Mouse (Mus musculus) thymus, postnatal 14 days (tissue): ENCODE results near the gene Heatr5a.

ENCODE experiments used
- DNase-seq: peaks from one replicate; pipeline ENCODE4 v3.0.0; 2021

Gene Heatr5a

GRCm38 (mm10) chr12:51843576-51844520 lies 127.3 kb downstream of the Heatr5a start:
- DNase-seq: no peak

GRCm38 (mm10) chr12:51842081-51842864 lies 128.8 kb downstream of the Heatr5a start:
- DNase-seq: no peak

GRCm38 (mm10) chr12:51839856-51840255 lies 131.3 kb downstream of the Heatr5a start:
- DNase-seq: no peak

- no peak for DNase-seq
Observed at GRCm38 (mm10) chr12:51835219-51835618, 135.9 kb downstream of the Heatr5a start.

- no peak for DNase-seq
Observed at GRCm38 (mm10) chr12:51831931-51832330, 139.2 kb downstream of the Heatr5a start.

GRCm38 (mm10) chr12:51831296-51831695 lies 139.8 kb downstream of the Heatr5a start:
- no peak for DNase-seq

- no peak for DNase-seq
Observed at GRCm38 (mm10) chr12:51830671-51831070, 140.4 kb downstream of the Heatr5a start.

GRCm38 (mm10) chr12:51830077-51830402 lies 141.1 kb downstream of the Heatr5a start:
- no peak for DNase-seq

GRCm38 (mm10) chr12:51829290-51830076 lies 141.6 kb downstream of the Heatr5a start, which contains the start of gene Hectd1:
Gene Hectd1, minus strand, starts transcription at chr12:51829536.
- peak; percentile 90 for DNase-seq

GRCm38 (mm10) chr12:51828716-51829289 lies 142.3 kb downstream of the Heatr5a start:
- DNase-seq: peak; percentile 83

GRCm38 (mm10) chr12:51827958-51828650 lies 143.0 kb downstream of the Heatr5a start:
- no peak for DNase-seq
